Mouse (Mus musculus) CH12.LX (cell line): ENCODE results near the gene Atoh7. TPM values are rescaled to one million over a fixed set of nuclear protein-coding genes. Genes with fewer than 3 reads are reported as not detected.

ENCODE experiments used
- DNase-seq: peaks from one replicate; pipeline ENCODE4 v3.0.0-alpha.2; 2013; ENCODE audit errors: extremely low read depth
- H3K27ac ChIP-seq: 2 replicates; pipeline ENCODE4 v1.5.1; 2012; ENCODE audit warnings: low read depth, mild to moderate bottlenecking, control low read depth, moderate library complexity; ENCODE audit not compliant: insufficient read depth
- H3K27me3 ChIP-seq: replicated peaks from 2 replicates; pipeline ENCODE3; 2012; ENCODE audit warnings: inconsistent platforms
- H3K36me3 ChIP-seq, 2 experiments: replicated peaks in 1 of 2; 2 replicates each; pipeline versions ENCODE3 to v1.6.1; 2012; ENCODE audit warnings: inconsistent platforms in 1 of 2, low read length in 1 of 2, mild to moderate bottlenecking in 1 of 2, mixed read lengths in 1 of 2, moderate library complexity in 1 of 2; ENCODE audit not compliant: control insufficient read depth in 1 of 2, insufficient read depth in 1 of 2
- H3K4me1 ChIP-seq, 2 experiments: 2 replicates each; pipeline ENCODE4 v1.6.1; 2012; ENCODE audit warnings: inconsistent platforms in 1 of 2, moderate library complexity in 1 of 2; ENCODE audit not compliant: insufficient read depth in 2 of 2, control insufficient read depth in 1 of 2
- H3K4me2 ChIP-seq: 2 replicates; pipeline ENCODE4 v1.6.1; 2012; ENCODE audit warnings: low read depth, mild to moderate bottlenecking, control low read depth; ENCODE audit not compliant: poor library complexity, insufficient read depth, severe bottlenecking
- H3K4me3 ChIP-seq, 3 experiments: fragments of 150-350 bp in 1 of 3; sonication (generic) in 1 of 3; replicated peaks in 1 of 3; 2 replicates each; pipeline versions ENCODE3 to v1.5.1; 2011 to 2012; ENCODE audit warnings: low read depth in 2 of 3, low read length in 2 of 3, mild to moderate bottlenecking in 2 of 3, moderate library complexity in 2 of 3, control low read depth in 1 of 3, improper control_type of control experiment in 1 of 3, inconsistent platforms in 1 of 3, mixed read lengths in 1 of 3; ENCODE audit not compliant: poor library complexity in 1 of 3
- H3K79me2 ChIP-seq: replicated peaks from 2 replicates; pipeline ENCODE4 v1.6.1; 2012; ENCODE audit warnings: mild to moderate bottlenecking, moderate library complexity; ENCODE audit not compliant: control insufficient read depth, poor library complexity, insufficient read depth, severe bottlenecking; ENCODE audit errors: extremely low read depth
- H3K9ac ChIP-seq: 2 replicates; pipeline ENCODE4 v1.6.1; 2012; ENCODE audit warnings: low read depth, mild to moderate bottlenecking, control low read depth, moderate library complexity; ENCODE audit not compliant: insufficient read depth
- H3K9me3 ChIP-seq: replicated peaks from 2 replicates; pipeline ENCODE3; 2012; ENCODE audit warnings: low read length, inconsistent platforms, mixed read lengths
- BHLHE40 ChIP-seq: IDR thresholded peaks from 2 replicates; pipeline ENCODE4 v1.6.1; 2011; ENCODE audit warnings: mild to moderate bottlenecking, low read depth, low read length, improper control_type of control experiment
- CHD1 ChIP-seq: IDR thresholded peaks from 2 replicates; pipeline ENCODE4 v1.6.1; 2012; ENCODE audit warnings: low read depth, low read length, improper control_type of control experiment, inconsistent platforms
- CHD2 ChIP-seq: IDR thresholded peaks from 2 replicates; pipeline ENCODE4 v1.6.1; 2011; ENCODE audit warnings: low read length, improper control_type of control experiment
- E2F4 ChIP-seq: IDR thresholded peaks from 2 replicates; pipeline ENCODE4 v1.6.1; 2011; ENCODE audit warnings: low read depth, low read length, improper control_type of control experiment; ENCODE audit not compliant: insufficient replicate concordance
- EP300 ChIP-seq: IDR thresholded peaks from 2 replicates; pipeline ENCODE4 v1.6.1; 2011; ENCODE audit warnings: low read length, improper control_type of control experiment
- ETS1 ChIP-seq: conservative IDR thresholded peaks from 2 replicates; pipeline ENCODE4 v1.6.1; 2012; ENCODE audit warnings: low read depth, mild to moderate bottlenecking, inconsistent platforms, low read length, improper control_type of control experiment, moderate library complexity
- IRF4 ChIP-seq: IDR thresholded peaks from 2 replicates; pipeline ENCODE4 v1.6.1; 2014; ENCODE audit warnings: low read depth, mild to moderate bottlenecking, inconsistent platforms, low read length, improper control_type of control experiment
- JUND ChIP-seq: conservative IDR thresholded peaks from 2 replicates; pipeline ENCODE4 v1.6.1; 2011; ENCODE audit warnings: low read depth, low read length, improper control_type of control experiment
- KAT2A ChIP-seq: IDR thresholded peaks from 2 replicates; pipeline ENCODE4 v1.6.1; 2012; ENCODE audit warnings: low read length, improper control_type of control experiment, inconsistent platforms; ENCODE audit not compliant: insufficient replicate concordance
- MAFK ChIP-seq: IDR thresholded peaks from 2 replicates; pipeline ENCODE4 v1.6.1; 2011; ENCODE audit warnings: low read length, improper control_type of control experiment; ENCODE audit not compliant: insufficient replicate concordance
- MAX ChIP-seq: IDR thresholded peaks from 2 replicates; pipeline ENCODE4 v1.6.1; 2011; ENCODE audit warnings: low read length, improper control_type of control experiment
- MAZ ChIP-seq: IDR thresholded peaks from 2 replicates; pipeline ENCODE4 v1.6.1; 2012; ENCODE audit warnings: low read depth, mild to moderate bottlenecking, inconsistent platforms, low read length, improper control_type of control experiment, moderate library complexity
- MEF2A ChIP-seq: IDR thresholded peaks from 2 replicates; pipeline ENCODE4 v1.6.1; 2014; ENCODE audit warnings: low read depth, mild to moderate bottlenecking, inconsistent platforms, low read length, improper control_type of control experiment, borderline replicate concordance
- MXI1 ChIP-seq: IDR thresholded peaks from 2 replicates; pipeline ENCODE4 v1.6.1; 2011; ENCODE audit warnings: mild to moderate bottlenecking, low read depth, low read length, improper control_type of control experiment
- NELFE ChIP-seq: IDR thresholded peaks from 2 replicates; pipeline ENCODE4 v1.6.1; 2011; ENCODE audit warnings: low read depth, low read length, improper control_type of control experiment
- POLR2A ChIP-seq: IDR thresholded peaks from 2 replicates; pipeline ENCODE4 v1.6.1; 2011; ENCODE audit warnings: low read depth, mild to moderate bottlenecking, improper control_type of control experiment, low read length
- POLR2AphosphoS2 ChIP-seq: IDR thresholded peaks from 2 replicates; pipeline ENCODE4 v1.6.1; 2011; ENCODE audit warnings: low read depth, low read length, improper control_type of control experiment
- RAD21 ChIP-seq: IDR thresholded peaks from 2 replicates; pipeline ENCODE4 v1.6.1; 2011; ENCODE audit warnings: low read depth, mild to moderate bottlenecking, low read length, improper control_type of control experiment, moderate library complexity
- RCOR1 ChIP-seq: conservative IDR thresholded peaks from 2 replicates; pipeline ENCODE4 v1.6.1; 2012; ENCODE audit warnings: low read depth, mild to moderate bottlenecking, inconsistent platforms, low read length, improper control_type of control experiment
- SIN3A ChIP-seq: IDR thresholded peaks from 2 replicates; pipeline ENCODE4 v1.6.1; 2012; ENCODE audit warnings: low read length, improper control_type of control experiment, inconsistent platforms
- TBP ChIP-seq: conservative IDR thresholded peaks from 2 replicates; pipeline ENCODE4 v1.6.1; 2011; ENCODE audit warnings: low read depth, low read length, improper control_type of control experiment
- TCF12 ChIP-seq: IDR thresholded peaks from 2 replicates; pipeline ENCODE4 v1.6.1; 2014; ENCODE audit warnings: low read depth, mild to moderate bottlenecking, inconsistent platforms, low read length, improper control_type of control experiment
- UBTF ChIP-seq: IDR thresholded peaks from 2 replicates; pipeline ENCODE4 v1.6.1; 2012; ENCODE audit warnings: low read depth, mild to moderate bottlenecking, inconsistent platforms, low read length, improper control_type of control experiment, moderate library complexity
- USF2 ChIP-seq: conservative IDR thresholded peaks from 2 replicates; pipeline ENCODE4 v1.6.1; 2011; ENCODE audit warnings: low read depth, low read length, improper control_type of control experiment
- ZC3H11A ChIP-seq: IDR thresholded peaks from 2 replicates; pipeline ENCODE4 v1.6.1; 2012; ENCODE audit warnings: low read depth, mild to moderate bottlenecking, inconsistent platforms, low read length, improper control_type of control experiment
- ZKSCAN1 ChIP-seq: IDR thresholded peaks from 2 replicates; pipeline ENCODE4 v1.6.1; 2012; ENCODE audit warnings: low read depth, inconsistent platforms, low read length, improper control_type of control experiment, borderline replicate concordance
- ZNF384 ChIP-seq: IDR thresholded peaks from 2 replicates; pipeline ENCODE4 v1.6.1; 2012; ENCODE audit warnings: low read depth, low read length, improper control_type of control experiment, inconsistent platforms
- dilution Hi-C: fragments of 300-500 bp; cut with MboI; formaldehyde crosslinking; loops from 2 replicates; pipeline ENCODE4 v1.14.3; 2020; ENCODE audit warnings: low sequenced_read_pairs; ENCODE audit not compliant: extremely low pct_unique_long_range_greater_than_20kb, extremely low pct_ligation_motif_present
- in situ Hi-C: fragments of 300-500 bp; cut with MboI; formaldehyde crosslinking; loops from 3 replicates; pipeline ENCODE4 v1.14.3; 2019; ENCODE audit warnings: low sequenced_read_pairs, low pct_ligation_motif_present, low pct_unique_long_range_greater_than_20kb, mixed read lengths
- polyA plus RNA-seq: library from polyadenylated mRNA; unstranded; fragments of >175 nt; gene quantifications from 2 replicates; pipeline ENCODE4 v1.2.1, GENCODE M21; 2012; ENCODE audit warnings: low read depth; ENCODE audit not compliant: insufficient read length
- total RNA-seq, 2 experiments: library from RNA; depleted of rRNA; stranded (reverse); fragments of 300-350 nt in 1 of 2; fragments of >200 nt in 1 of 2; gene quantifications; 2 replicates each; pipeline ENCODE4 v1.2.3; 2012 to 2014

The Atoh7 gene
- total and polyA plus RNA-seq, 3 experiments = not detected

DNA sequence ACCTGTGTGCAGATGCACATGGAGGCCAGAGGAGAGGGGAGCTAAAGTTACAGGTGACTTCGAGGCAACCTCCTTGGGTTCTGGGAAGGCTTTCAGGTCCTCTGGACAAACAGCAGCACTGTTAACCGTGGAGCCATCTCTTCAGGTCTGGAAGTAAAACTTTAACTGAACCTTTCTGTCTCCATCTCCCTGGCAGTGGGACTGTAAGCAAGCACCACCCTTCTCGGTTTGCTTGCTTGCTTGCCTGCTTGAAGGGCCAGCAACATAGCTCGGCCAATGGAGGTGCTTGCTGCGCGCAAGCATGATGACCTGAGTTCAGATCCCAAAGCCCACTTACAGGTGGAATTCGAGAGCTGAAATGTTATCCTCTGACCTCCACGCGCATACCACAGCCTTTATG lies 34.9 kb upstream of the Atoh7 start:
- peaks cover 0 to 5% of the 10 kb centered on the region in 2 experiments; a peak in 1 of 4 replicates for H3K4me1 ChIP-seq
- DNase-seq = no peak
- H3K36me3 ChIP-seq = no peaks in the 10 kb centered on the region
- TF ChIP-seq MAFK = no peak
- TF ChIP-seq JUND = no peak
- TF ChIP-seq MXI1 = no peak
- TF ChIP-seq ZNF384 = no peak
- no peak for TF ChIP-seq NELFE
- TF ChIP-seq CHD1 = no peak
- TF ChIP-seq RAD21 = no peak
- no peak for TF ChIP-seq ZKSCAN1
- TF ChIP-seq TCF12 = no peak
- no peak for TF ChIP-seq MEF2A
- TF ChIP-seq IRF4 = no peak
- no peak for TF ChIP-seq KAT2A
- no peak for TF ChIP-seq MAX
- TF ChIP-seq ZC3H11A = no peak
- TF ChIP-seq, all 38 proteins: peak for 0
- dilution Hi-C loops = no loop called here
- no peak overlapping the region for H3K4me3 ChIP-seq
- H3K79me2 ChIP-seq = no peaks in the 10 kb centered on the region
- no peaks in the 10 kb centered on the region for H3K27me3 ChIP-seq
- H3K9me3 ChIP-seq = peaks cover 4% of the 10 kb centered on the region
- in situ Hi-C loops = no loop called here
- H3K4me2 ChIP-seq = no peak overlapping the region
- H3K27ac ChIP-seq = no peak overlapping the region
- H3K9ac ChIP-seq = no peak overlapping the region

DNA sequence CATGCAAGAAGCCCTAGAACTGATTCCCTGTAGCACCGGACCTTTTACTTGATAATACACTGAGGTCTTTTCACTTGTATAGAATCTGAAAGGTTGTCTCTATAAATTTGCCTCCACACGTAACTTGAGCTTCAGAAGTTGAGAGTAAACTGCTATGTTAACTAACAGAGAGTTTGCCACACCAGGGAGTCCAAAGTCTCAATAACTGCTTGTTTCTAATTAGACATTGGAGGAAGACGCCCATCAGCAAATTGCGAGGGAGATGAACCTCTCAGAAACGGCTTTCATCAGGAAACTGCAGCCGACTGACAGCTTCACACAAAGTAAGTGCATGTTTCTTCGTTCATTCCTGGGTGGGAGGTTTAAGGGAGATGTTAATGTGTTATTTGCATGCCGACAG lies 33.9 kb upstream of the Atoh7 start:
- dilution Hi-C loops = no loop called here
- Histone ChIP-seq H3K79me2 (no peaks in the 10 kb centered on the region), H3K4me3 (no peak overlapping the region), H3K27ac (no peak overlapping the region), H3K9me3 (peaks cover 4% of the 10 kb centered on the region), H3K9ac (no peak overlapping the region), H3K4me1 (peaks cover 0 to 5% of the 10 kb centered on the region in 2 experiments; a peak in 1 of 4 replicates), H3K27me3 (no peaks in the 10 kb centered on the region), H3K4me2 (no peak overlapping the region), H3K36me3 (no peaks in the 10 kb centered on the region)
- in situ Hi-C loops = no loop called here
- no peak for DNase-seq
- TF ChIP-seq CHD1 = no peak
- TF ChIP-seq BHLHE40 = no peak
- TF ChIP-seq UBTF = no peak
- TF ChIP-seq TCF12 = no peak
- TF ChIP-seq NELFE = no peak
- TF ChIP-seq ZNF384 = no peak
- TF ChIP-seq TBP = no peak
- no peak for TF ChIP-seq RCOR1
- no peak for TF ChIP-seq EP300
- no peak for TF ChIP-seq POLR2AphosphoS2
- TF ChIP-seq CHD2 = no peak
- no peak for TF ChIP-seq POLR2A
- TF ChIP-seq USF2 = no peak
- TF ChIP-seq ETS1 = no peak
- TF ChIP-seq MAX = no peak
- no peak for TF ChIP-seq E2F4
- TF ChIP-seq SIN3A = no peak
- no peak for TF ChIP-seq MAZ
